Mouse (Mus musculus) heart, postnatal 0 days (tissue): ENCODE measurements at regions not wholly inside any gene's neighbourhood (a gene's known extent, or its start where the extent isn't known, plus 50 kb on each side); places are given as distances from the start of the nearest gene placed in this dataset.

Experiments
- ATAC-seq: fragments of 200-750 bp; cut with Nextera tagmentation; 2 replicates; pipeline ENCODE4 v1.8.0; 2017; ENCODE audit warnings: low read depth, moderate number of reproducible peaks, moderate library complexity; ENCODE audit not compliant: insufficient read depth
- DNase-seq: peaks from one replicate; pipeline ENCODE4 v3.0.0-alpha.2; 2016; ENCODE audit warnings: low spot score
- H3K27ac ChIP-seq: fragments of 300-500 bp; sonication (generic); 2 replicates; pipeline ENCODE4 v1.5.1; 2014; ENCODE audit warnings: low read depth, mild to moderate bottlenecking
- H3K27me3 ChIP-seq: fragments of 300-500 bp; sonication (generic); 2 replicates; pipeline ENCODE4 v1.6.1; 2014; ENCODE audit warnings: low read length, mixed read lengths; ENCODE audit not compliant: control insufficient read depth, insufficient read depth
- H3K36me3 ChIP-seq: fragments of 300-500 bp; sonication (generic); replicated peaks from 2 replicates; pipeline ENCODE4 v1.6.1; 2014; ENCODE audit warnings: low read length, mixed read lengths; ENCODE audit not compliant: control insufficient read depth, insufficient read depth
- H3K4me1 ChIP-seq: fragments of 300-500 bp; sonication (generic); 2 replicates; pipeline ENCODE4 v1.6.1; 2014; ENCODE audit warnings: antibody characterized with exemption; ENCODE audit not compliant: control insufficient read depth, insufficient read depth
- H3K4me2 ChIP-seq: fragments of 300-500 bp; sonication (generic); 2 replicates; pipeline ENCODE4 v1.6.1; 2014; ENCODE audit warnings: low read depth, mild to moderate bottlenecking, low read length, moderate library complexity
- H3K4me3 ChIP-seq: fragments of 300-500 bp; sonication (generic); 2 replicates; pipeline ENCODE4 v1.5.1; 2014; ENCODE audit warnings: low read depth, low read length
- H3K9ac ChIP-seq: fragments of 300-500 bp; sonication (generic); replicated peaks from 2 replicates; pipeline ENCODE4 v1.6.1; 2014; ENCODE audit warnings: low read depth, low read length, mixed read lengths
- H3K9me3 ChIP-seq: fragments of 300-500 bp; sonication (generic); replicated peaks from 2 replicates; pipeline ENCODE4 v1.6.1; 2016; ENCODE audit warnings: low read length; ENCODE audit not compliant: control insufficient read depth
- CTCF ChIP-seq: IDR thresholded peaks from 2 replicates; pipeline ENCODE4 v1.5.1; 2016; ENCODE audit warnings: antibody characterized with exemption, control low read depth, low read depth
- EP300 ChIP-seq: IDR thresholded peaks from 2 replicates; pipeline ENCODE4 v1.6.1; 2016; ENCODE audit warnings: antibody characterized with exemption, low read depth
- WGBS: fragments of 180-500 bp; shearing (Covaris S2); extraction: QIAGEN DNeasy Blood & Tissue Kit; methylation state at CpG from one replicate; pipeline ENCODE4 v1.1.7; 2014; 5-methylcytosine and 5-hydroxymethylcytosine counted together

GRCm38 (mm10) chr13:54847764-54848183 lies 58.6 kb downstream of the Tspan17 start:
- Histone ChIP-seq H3K27me3 (no peaks in the 10 kb centered on the region), H3K36me3 (no peaks in the 10 kb centered on the region), H3K27ac (no peak overlapping the region), H3K4me1 (no peaks in the 10 kb centered on the region), H3K9ac (no peak overlapping the region), H3K4me2 (no peak overlapping the region), H3K4me3 (no peak overlapping the region), H3K9me3 (0 out of 2 replicates have a peak, but pooled peaks cover under 1% of the 10 kb centered on the region)
- no peak for DNase-seq
- ATAC-seq = no peak
- no peak for TF ChIP-seq EP300
- TF ChIP-seq CTCF = no peak
- WGBS = 69% methylated on average over 3 of the region's 3 CpGs

GRCm38 (mm10) chr13:54851131-54851530 lies 62.0 kb downstream of the Tspan17 start:
- WGBS = 43% methylated on average over 4 of the region's 4 CpGs
- no peak for TF ChIP-seq CTCF
- TF ChIP-seq EP300 = no peak
- no peak for DNase-seq

GRCm38 (mm10) chr13:54855333-54856238 lies 66.4 kb downstream of the Tspan17 start:
- H3K4me3 ChIP-seq = no peak overlapping the region
- H3K36me3 ChIP-seq = no peaks in the 10 kb centered on the region
- ATAC-seq = no peak
- H3K4me1 ChIP-seq = no peaks in the 10 kb centered on the region
- DNase-seq = no peak
- H3K27ac ChIP-seq = no peak overlapping the region
- WGBS = 55% methylated on average over 14 of the region's 14 CpGs
- TF ChIP-seq EP300 (no peak), CTCF (no peak)
- no peak overlapping the region for H3K9ac ChIP-seq
- H3K9me3 ChIP-seq = no peaks in the 10 kb centered on the region
- H3K4me2 ChIP-seq = no peak overlapping the region
- no peaks in the 10 kb centered on the region for H3K27me3 ChIP-seq

More at GRCm38 (mm10) chr13:54851131-54851530, 62.0 kb downstream of the Tspan17 start:
- no peak overlapping the region for H3K27ac ChIP-seq
- no peaks in the 10 kb centered on the region for H3K27me3 ChIP-seq
- no peaks in the 10 kb centered on the region for H3K9me3 ChIP-seq
- no peak overlapping the region for H3K4me3 ChIP-seq
- no peak for ATAC-seq
- H3K9ac ChIP-seq = no peak overlapping the region
- no peak overlapping the region for H3K4me2 ChIP-seq
- no peaks in the 10 kb centered on the region for H3K36me3 ChIP-seq
- no peaks in the 10 kb centered on the region for H3K4me1 ChIP-seq

- H3K4me3 ChIP-seq = no peak overlapping the region
- no peaks in the 10 kb centered on the region for H3K9me3 ChIP-seq
- TF ChIP-seq CTCF (no peak), EP300 (no peak)
- ATAC-seq = no peak
- H3K9ac ChIP-seq = no peak overlapping the region
- no peak for DNase-seq
- no peaks in the 10 kb centered on the region for H3K4me1 ChIP-seq
- WGBS = 66% methylated on average over 4 of the region's 4 CpGs
- no peaks in the 10 kb centered on the region for H3K27me3 ChIP-seq
- no peak overlapping the region for H3K4me2 ChIP-seq
- no peaks in the 10 kb centered on the region for H3K36me3 ChIP-seq
- H3K27ac ChIP-seq = no peak overlapping the region
Measured at GRCm38 (mm10) chr13:54862931-54863330, 73.8 kb downstream of the Tspan17 start.

DNA sequence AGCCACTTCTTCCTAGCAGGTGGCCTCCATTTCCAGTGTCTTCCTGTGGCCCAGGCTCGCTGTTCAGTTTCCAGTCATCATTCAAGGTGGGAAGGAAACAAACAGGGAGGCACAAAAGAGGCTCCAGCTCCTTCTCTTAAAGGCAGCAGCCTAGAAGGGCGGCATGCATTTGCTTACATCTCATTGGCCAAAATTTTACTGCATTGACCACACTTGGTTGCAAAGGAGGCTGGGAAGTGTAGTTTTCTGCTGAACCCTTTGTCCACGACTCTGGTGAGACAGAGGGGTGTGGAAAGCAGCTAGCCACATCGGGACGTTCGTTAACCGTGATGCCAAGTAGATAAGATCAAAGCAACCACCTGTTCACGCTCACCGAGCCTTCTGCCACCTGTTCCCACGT lies 74.9 kb downstream of the Tspan17 start:
- WGBS = 35% methylated on average over 10 of the region's 10 CpGs
- ATAC-seq = no peak
- no peaks in the 10 kb centered on the region for H3K36me3 ChIP-seq
- H3K9ac ChIP-seq = no peak overlapping the region
- H3K27ac ChIP-seq = no peak overlapping the region
- no peak for DNase-seq
- H3K4me2 ChIP-seq = no peak overlapping the region
- H3K9me3 ChIP-seq = no peaks in the 10 kb centered on the region
- no peak overlapping the region for H3K4me3 ChIP-seq
- TF ChIP-seq CTCF = no peak
- no peak for TF ChIP-seq EP300
- no peaks in the 10 kb centered on the region for H3K4me1 ChIP-seq
- no peaks in the 10 kb centered on the region for H3K27me3 ChIP-seq

DNA sequence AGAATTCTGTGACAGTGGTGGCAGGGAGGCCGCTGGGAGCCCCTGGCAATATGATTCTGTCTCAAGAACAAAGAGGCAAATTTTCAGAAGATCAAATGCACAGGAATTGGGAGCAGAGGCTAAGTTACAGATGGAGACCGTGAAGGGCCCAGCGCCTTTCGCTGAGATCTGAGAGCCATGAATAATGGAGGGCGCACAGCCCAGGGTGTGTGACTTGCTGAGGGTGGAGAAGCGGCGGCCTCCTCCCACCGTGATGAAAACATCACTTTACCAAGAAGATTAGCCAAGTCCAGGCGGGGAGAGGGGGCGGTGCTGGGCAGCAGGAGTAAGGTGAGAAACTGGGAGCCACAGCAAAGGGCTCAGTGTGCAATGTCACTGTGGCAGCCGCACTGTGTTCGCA lies 77.2 kb upstream of the Unc5a start:
- H3K4me3 ChIP-seq = no peak overlapping the region
- H3K4me1 ChIP-seq = no peaks in the 10 kb centered on the region
- ATAC-seq (no peak), DNase-seq (no peak)
- no peak overlapping the region for H3K4me2 ChIP-seq
- H3K9ac ChIP-seq = no peak overlapping the region
- H3K27me3 ChIP-seq = peaks cover 50% of the 10 kb centered on the region
- no peak overlapping the region for H3K27ac ChIP-seq
- no peaks in the 10 kb centered on the region for H3K36me3 ChIP-seq
- TF ChIP-seq CTCF = no peak
- TF ChIP-seq EP300 = no peak
- WGBS = 28% methylated on average over 12 of the region's 12 CpGs
- no peaks in the 10 kb centered on the region for H3K9me3 ChIP-seq
